Mouse (Mus musculus): ENCODE data around the gene 1700016C15Rik. TPM values are rescaled to one million over a fixed set of nuclear protein-coding genes. Genes with fewer than 3 reads are reported as not detected.

Gene 1700016C15Rik
- 0.21 TPM in 1 of 2 replicates, not detected in the other for polyA plus RNA-seq (2015; fragmentation: Nextera tagmentation; extraction: Ambion mirVana)

DNA sequence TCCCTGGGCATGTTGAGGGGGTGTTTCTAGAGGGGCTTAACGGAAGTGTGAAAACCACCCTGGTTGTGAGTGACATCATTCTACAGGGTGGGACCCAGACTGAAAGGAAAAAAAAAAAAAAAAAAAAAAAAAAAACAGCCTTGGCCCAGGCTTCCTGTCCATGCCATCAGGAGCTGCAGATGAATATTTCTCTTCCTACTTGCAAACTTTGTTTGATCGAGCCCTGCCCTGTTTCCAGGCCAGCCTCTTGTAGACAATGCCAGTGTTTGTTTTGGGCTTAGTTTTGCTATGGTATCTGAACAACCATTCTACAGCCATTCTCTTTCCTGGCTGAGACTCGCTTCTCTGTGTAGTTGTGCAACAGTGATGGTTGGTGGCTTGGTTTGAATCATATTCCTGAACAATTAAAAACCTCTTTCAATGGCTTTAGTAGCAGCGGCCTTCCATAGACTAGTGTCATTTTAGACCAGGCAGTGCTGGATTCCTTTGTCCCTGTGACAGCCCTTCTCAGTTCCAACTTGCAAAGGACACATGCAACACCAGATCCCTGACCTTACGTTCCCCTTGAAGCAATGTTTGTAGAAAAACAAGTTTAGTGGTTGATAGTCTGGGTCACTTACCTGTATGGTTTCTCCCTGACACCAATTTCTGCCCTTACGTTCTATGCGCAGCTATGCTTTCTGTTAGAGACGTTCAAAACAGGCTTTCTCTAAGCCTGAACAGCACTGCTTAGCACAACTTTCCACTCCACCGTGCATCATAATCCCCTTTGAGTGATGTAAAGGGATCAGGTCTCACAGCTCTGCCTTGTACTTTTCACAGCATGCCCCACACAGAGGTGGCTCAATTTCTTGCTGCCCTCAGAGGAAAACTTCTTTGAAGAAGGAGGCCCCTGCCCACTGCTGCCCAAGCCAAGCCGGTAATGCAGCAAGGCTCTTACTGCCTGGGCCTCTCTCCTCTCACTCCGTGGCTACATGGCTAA, at the start of gene 1700016C15Rik:
1700016C15Rik (plus strand) TSS at position 772 of the 982 bp plus-strand sequence.
- H3K9me3 ChIP-seq (replicated peaks): no peaks in the 10 kb centered on the region
- H3K4me3 ChIP-seq (replicated peaks): no peak within 1 kb of the TSS
- 75% methylated on average over 11 of the region's 11 CpGs for WGBS
- no peak for ATAC-seq (replicated peaks; ENCODE audit: low FRiP score)
- no peak within 1 kb of the TSS for H3K4me2 ChIP-seq
- H3K9ac ChIP-seq: no peak within 1 kb of the TSS
- H3K27me3 ChIP-seq: no peaks in the 10 kb centered on the region
- no peaks in the 10 kb centered on the region for H3K36me3 ChIP-seq
- H3K27ac ChIP-seq: no peak within 1 kb of the TSS
- H3K4me1 ChIP-seq: peaks cover 3% of the 10 kb centered on the region; the same call in 1 of the 2 replicates

DNA sequence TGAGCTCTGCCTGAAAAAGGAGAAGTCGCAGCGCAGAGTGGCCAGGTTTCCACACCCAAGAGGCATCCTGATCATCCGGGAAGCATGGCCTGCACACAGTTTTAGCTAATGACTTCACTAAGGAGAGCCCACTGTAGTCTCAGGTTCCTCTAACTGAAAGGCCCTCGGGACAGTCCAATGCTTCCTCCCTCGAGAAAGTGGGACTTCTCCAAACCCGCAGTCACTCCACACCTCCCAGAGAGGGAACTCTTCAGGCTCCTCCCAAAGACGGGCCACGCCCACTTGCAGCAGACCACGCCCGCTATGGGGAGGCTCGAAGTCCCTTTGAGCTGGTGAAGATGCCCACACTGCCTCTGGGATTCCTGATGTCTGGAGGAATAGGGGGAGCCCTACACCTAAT, 48.4 kb upstream of the 1700016C15Rik start:
- no peak for ATAC-seq (replicated peaks; ENCODE audit: low FRiP score)
- no peak overlapping the region for H3K9ac ChIP-seq
- no peaks in the 10 kb centered on the region for H3K36me3 ChIP-seq
- no peak overlapping the region for H3K27ac ChIP-seq
- no peaks in the 10 kb centered on the region; the same call in 1 of the 2 replicates for H3K27me3 ChIP-seq
- no peak overlapping the region for H3K4me3 ChIP-seq (replicated peaks)
- H3K4me2 ChIP-seq: no peak overlapping the region
- WGBS: 80% methylated on average over 11 of the region's 11 CpGs
- H3K9me3 ChIP-seq (replicated peaks): no peaks in the 10 kb centered on the region
- H3K4me1 ChIP-seq: no peaks in the 10 kb centered on the region

DNA sequence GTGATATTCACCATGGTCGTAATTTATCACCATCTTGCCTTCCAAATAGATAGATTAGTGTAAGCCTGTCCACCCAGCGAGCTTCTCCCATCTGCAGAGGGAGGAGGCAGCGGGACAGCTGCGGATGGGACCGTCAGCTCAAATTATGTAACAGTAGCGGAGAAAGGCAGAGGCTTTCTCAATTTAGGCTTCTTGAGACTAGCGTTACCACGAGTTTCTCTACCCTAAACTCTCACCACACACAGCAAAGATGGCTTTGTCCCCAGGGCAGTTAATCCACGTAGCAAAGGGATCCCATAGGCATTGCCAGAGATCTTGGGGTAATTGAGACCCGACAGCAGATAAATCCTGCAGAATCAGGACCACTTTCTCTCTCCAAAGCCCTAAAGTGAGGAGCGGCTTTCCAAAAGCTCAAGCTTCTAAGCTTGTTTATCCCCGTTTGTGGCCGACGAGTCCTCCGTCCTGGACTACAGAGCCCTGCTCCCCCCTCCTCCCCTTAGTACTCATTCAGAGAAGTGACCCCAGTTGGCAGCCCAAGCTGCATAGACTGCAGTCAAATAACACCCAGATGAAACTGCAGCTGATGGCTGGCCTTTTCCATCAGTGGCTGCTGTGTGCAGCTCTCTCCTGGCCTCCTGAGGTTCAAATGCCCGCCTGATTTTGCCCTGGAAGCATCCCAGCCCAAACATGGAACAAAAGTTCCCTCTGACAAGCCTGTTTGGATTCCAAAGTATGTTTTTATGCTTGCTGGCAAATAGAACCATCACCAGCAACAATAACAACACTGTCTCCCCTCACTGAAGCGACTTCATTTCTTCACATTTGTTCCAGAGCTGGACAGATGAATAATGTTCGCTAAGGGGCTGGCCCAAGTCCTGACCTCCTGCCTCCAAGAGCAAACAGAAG, 45.4 kb upstream of the 1700016C15Rik start:
- no peak overlapping the region for H3K4me3 ChIP-seq (replicated peaks)
- H3K27me3 ChIP-seq: no peaks in the 10 kb centered on the region; the same call in 1 of the 2 replicates
- H3K9me3 ChIP-seq (replicated peaks): no peaks in the 10 kb centered on the region
- H3K36me3 ChIP-seq: no peaks in the 10 kb centered on the region
- WGBS: 61% methylated on average over 18 of the region's 18 CpGs
- H3K4me2 ChIP-seq: no peak overlapping the region
- no peak for ATAC-seq (replicated peaks; ENCODE audit: low FRiP score)
- no peak overlapping the region for H3K27ac ChIP-seq
- H3K9ac ChIP-seq: no peak overlapping the region
- no peaks in the 10 kb centered on the region for H3K4me1 ChIP-seq

DNA sequence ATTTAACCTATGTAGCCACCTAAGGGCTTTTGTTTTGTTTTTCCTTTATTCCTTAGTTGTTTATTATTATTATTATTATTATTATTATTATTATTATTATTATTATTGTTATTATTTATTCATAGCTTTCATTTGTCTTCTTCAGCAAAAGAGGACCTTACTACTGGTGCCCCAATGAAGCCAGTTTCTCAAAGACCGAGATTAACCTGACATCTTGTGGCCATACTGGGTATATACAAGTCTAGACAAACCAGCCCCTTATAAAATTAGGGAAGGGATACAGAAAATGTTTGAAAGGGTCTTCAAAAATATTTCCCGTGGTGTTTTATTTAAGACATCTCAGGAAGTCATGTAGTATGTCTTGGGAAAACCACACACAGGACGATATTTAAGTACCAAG, 44.7 kb upstream of the 1700016C15Rik start:
- WGBS: 11% methylated on average over 3 of the region's 3 CpGs
- Histone ChIP-seq H3K9me3 (replicated peaks) (no peaks in the 10 kb centered on the region), H3K27ac (no peak overlapping the region), H3K4me3 (replicated peaks) (no peak overlapping the region), H3K27me3 (no peaks in the 10 kb centered on the region; the same call in 1 of the 2 replicates), H3K4me2 (no peak overlapping the region), H3K4me1 (no peaks in the 10 kb centered on the region), H3K9ac (no peak overlapping the region), H3K36me3 (no peaks in the 10 kb centered on the region)
- no peak for ATAC-seq (replicated peaks; ENCODE audit: low FRiP score)

DNA sequence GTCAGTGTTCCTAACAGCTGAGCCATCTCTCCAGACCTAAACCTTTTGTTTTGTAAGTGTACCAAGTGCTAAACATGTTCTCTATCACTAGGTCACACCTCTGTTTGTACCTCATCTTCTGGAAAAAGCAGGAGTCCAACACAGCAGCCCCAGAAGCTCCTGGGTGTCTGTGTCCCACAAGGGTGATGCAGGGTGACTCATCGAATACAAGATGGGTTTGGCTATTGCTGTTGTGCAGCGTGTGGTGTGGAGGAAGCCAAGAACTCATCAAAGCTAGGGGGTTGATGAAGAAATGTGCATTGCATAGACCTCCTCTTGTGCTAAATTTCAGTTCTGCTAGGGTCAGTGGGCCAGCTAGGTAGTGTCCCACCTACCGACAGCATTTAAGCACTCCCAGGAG, 43.5 kb upstream of the 1700016C15Rik start:
- 80% methylated on average over 3 of the region's 3 CpGs for WGBS
- Histone ChIP-seq H3K27ac (no peak overlapping the region), H3K27me3 (no peaks in the 10 kb centered on the region; the same call in 1 of the 2 replicates), H3K4me3 (replicated peaks) (no peak overlapping the region), H3K36me3 (no peaks in the 10 kb centered on the region), H3K9ac (no peak overlapping the region), H3K9me3 (replicated peaks) (no peaks in the 10 kb centered on the region), H3K4me1 (no peaks in the 10 kb centered on the region), H3K4me2 (no peak overlapping the region)
- ATAC-seq (replicated peaks; ENCODE audit: low FRiP score): no peak

DNA sequence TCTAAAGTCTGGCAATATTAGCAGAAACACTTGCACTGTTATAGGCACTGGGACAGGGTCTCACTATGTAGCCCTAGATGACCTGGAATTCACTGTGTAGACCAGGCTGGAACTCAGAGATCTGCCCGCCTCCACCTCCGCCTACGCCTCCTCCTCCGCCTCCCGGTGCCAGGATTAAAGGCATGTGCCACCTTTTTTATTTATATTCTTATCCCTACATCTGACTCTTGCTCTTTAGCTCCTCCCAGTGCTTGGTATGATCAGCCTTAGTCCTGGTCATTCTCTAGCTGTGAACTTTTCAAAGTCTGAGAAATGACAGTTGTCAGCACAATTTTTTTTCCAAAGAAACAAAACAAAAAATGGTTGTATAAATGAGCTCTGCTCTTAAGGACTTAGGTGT, 42.6 kb upstream of the 1700016C15Rik start:
- WGBS: 77% methylated on average over 5 of the region's 5 CpGs
- Histone ChIP-seq H3K4me1 (no peaks in the 10 kb centered on the region), H3K36me3 (no peaks in the 10 kb centered on the region), H3K27ac (no peak overlapping the region), H3K9ac (no peak overlapping the region), H3K4me2 (no peak overlapping the region), H3K4me3 (replicated peaks) (no peak overlapping the region), H3K9me3 (replicated peaks) (no peaks in the 10 kb centered on the region), H3K27me3 (no peaks in the 10 kb centered on the region; the same call in 1 of the 2 replicates)
- ATAC-seq (replicated peaks; ENCODE audit: low FRiP score): no peak

DNA sequence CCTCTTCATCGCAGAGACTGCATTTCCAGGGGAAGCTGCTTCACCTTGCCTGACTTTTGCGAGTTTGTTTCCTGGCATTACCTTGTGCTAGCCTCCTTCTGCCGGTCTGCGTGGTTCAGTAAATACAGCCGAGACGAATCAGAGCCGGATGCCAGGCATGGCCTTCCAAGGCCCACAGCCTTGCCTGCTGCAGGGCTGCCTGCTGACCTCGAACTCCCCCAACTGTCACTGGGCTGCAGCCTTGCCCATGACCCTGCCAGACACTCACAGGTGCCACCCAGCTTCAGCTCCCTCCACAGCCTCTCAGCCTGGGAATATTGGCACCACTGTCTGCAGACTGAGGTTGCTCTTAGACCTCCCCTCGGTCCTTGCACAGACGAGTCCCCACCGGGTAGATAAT, 37.1 kb upstream of the 1700016C15Rik start:
- H3K4me3 ChIP-seq (replicated peaks): no peak overlapping the region
- no peak overlapping the region for H3K4me2 ChIP-seq
- WGBS: 58% methylated on average over 11 of the region's 11 CpGs
- H3K9ac ChIP-seq: no peak overlapping the region
- H3K4me1 ChIP-seq: peaks cover 13% of the 10 kb centered on the region; the same call in 1 of the 2 replicates
- no peaks in the 10 kb centered on the region for H3K9me3 ChIP-seq (replicated peaks)
- peak; percentile 34; the same call in 1 of the 2 replicates for ATAC-seq (replicated peaks; ENCODE audit: low FRiP score)
- no peak overlapping the region for H3K27ac ChIP-seq
- no peaks in the 10 kb centered on the region for H3K36me3 ChIP-seq
- no peaks in the 10 kb centered on the region for H3K27me3 ChIP-seq

DNA sequence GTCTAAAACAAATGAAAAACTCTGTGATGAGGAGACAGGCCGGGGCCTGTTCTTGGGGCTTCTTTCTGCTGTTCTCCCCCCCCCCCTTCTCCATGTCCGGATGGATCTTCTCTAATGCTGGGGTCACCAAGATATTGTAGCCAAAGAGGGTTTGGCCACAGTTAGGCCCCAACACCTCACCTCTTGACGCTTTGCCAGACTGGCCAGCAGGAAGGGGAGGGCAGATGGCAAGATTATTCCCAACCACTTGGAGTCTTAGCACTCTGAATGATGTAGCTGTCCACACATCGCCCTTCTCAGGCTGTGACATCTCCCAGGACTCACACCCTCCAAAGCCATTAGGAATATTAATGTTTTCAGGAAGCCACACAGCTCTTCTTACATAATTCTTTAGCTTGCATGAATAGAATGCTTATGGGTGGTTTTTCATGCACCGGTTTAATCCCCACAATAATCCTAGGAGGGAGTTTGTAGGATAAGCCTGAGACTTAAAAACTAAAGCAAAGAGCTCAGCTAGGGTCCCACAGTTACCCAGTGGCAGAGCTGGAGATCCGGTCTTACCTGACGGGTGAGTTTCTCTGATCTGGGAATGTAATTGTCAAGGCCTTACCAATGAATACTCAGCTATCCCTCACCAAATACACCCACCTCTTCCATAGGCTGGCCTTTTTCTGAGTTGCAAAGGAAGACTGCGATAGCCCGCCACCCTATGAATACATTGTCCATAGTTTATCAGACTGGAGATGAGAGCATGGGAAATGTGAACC, 35.9 kb upstream of the 1700016C15Rik start:
- H3K4me2 ChIP-seq: no peak overlapping the region
- H3K27me3 ChIP-seq: no peaks in the 10 kb centered on the region
- H3K4me1 ChIP-seq: peaks cover 13% of the 10 kb centered on the region; the same call in 1 of the 2 replicates
- no peak overlapping the region for H3K27ac ChIP-seq
- no peaks in the 10 kb centered on the region for H3K36me3 ChIP-seq
- ATAC-seq (replicated peaks; ENCODE audit: low FRiP score): no peak
- H3K9ac ChIP-seq: no peak overlapping the region
- no peak overlapping the region for H3K4me3 ChIP-seq (replicated peaks)
- H3K9me3 ChIP-seq (replicated peaks): no peaks in the 10 kb centered on the region
- WGBS: 78% methylated on average over 9 of the region's 9 CpGs

DNA sequence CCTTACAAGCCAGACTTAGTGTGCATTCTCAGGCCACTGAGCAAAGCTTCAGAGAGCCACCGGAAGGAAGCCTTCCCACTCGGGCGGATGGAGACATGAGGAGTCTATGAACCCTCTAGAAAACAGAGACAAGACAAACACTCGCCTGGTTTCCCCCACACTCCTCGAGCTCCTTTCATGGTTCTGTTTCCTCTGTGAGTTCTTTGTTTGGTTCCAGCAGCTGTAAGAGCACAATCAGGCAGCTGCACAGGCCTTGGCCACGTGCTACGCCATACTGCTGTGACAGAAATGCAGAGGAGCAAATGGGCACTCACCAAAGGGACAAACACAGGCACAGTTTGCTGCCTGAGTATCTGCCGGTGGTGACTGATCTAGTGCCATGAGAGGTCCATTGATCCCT, 29.1 kb upstream of the 1700016C15Rik start:
- no peaks in the 10 kb centered on the region for H3K9me3 ChIP-seq (replicated peaks)
- no peak for ATAC-seq (replicated peaks; ENCODE audit: low FRiP score)
- H3K4me3 ChIP-seq (replicated peaks): no peak overlapping the region
- 63% methylated on average over 8 of the region's 8 CpGs for WGBS
- no peak overlapping the region for H3K4me2 ChIP-seq
- no peaks in the 10 kb centered on the region for H3K27me3 ChIP-seq
- no peak overlapping the region for H3K9ac ChIP-seq
- H3K27ac ChIP-seq: no peak overlapping the region
- H3K36me3 ChIP-seq: no peaks in the 10 kb centered on the region
- 0 out of 2 replicates have a peak, but pooled peaks cover 2% of the 10 kb centered on the region for H3K4me1 ChIP-seq

DNA sequence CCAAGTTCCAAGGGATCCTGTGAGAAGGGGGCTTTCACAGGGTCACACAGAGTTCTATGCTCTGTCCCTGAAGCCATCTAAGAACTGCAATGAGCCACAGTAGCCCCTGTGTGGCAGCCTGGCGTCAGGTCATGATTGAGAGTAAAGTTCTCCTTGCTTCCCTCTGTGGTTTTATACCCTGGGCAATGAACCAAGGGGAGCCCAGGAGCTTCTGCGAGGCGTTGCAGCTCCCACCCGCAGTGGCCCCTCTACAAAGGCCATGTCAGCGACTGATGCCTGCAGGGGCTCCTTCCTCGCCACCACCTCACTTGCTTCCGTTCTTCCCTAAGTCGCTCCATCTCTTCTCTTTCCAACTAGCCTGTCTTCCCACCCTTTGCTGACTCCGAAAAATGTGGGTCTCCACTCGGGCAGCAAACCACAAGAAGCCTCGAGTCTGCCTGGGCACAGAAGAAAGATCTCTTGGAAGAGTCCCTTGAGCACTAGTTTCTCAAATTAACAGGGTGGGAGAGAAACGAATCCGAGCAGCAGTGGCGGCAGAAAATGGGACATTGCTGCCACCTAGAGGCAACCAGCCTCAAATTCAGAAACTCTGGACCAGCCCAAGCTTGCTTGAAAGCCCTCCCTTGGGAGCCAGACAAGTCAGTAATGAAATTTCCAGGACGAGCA, 27.0 kb upstream of the 1700016C15Rik start:
- no peaks in the 10 kb centered on the region for H3K9me3 ChIP-seq (replicated peaks)
- 0 out of 2 replicates have a peak, but pooled peaks cover 2% of the 10 kb centered on the region for H3K4me1 ChIP-seq
- peak overlapping the region; percentile 79 for H3K4me2 ChIP-seq
- H3K4me3 ChIP-seq (replicated peaks): peak overlapping the region; percentile 47
- H3K27ac ChIP-seq: no peak overlapping the region
- under 1% methylated on average over 15 of the region's 15 CpGs for WGBS
- peak overlapping the region; percentile 49 for H3K9ac ChIP-seq
- no peaks in the 10 kb centered on the region for H3K36me3 ChIP-seq
- ATAC-seq (replicated peaks; ENCODE audit: low FRiP score): peak; percentile 87
- H3K27me3 ChIP-seq: no peaks in the 10 kb centered on the region

All from kidney, embryonic 15.5 days (tissue).